Mouse (Mus musculus): Measurements from ENCODE around the gene Gm21188. TPM values are rescaled to one million over a fixed set of nuclear protein-coding genes. Genes with fewer than 3 reads are reported as not detected.

Gm21188 gene
- not detected for polyA plus RNA-seq (2017; shearing (Covaris generic))

DNA sequence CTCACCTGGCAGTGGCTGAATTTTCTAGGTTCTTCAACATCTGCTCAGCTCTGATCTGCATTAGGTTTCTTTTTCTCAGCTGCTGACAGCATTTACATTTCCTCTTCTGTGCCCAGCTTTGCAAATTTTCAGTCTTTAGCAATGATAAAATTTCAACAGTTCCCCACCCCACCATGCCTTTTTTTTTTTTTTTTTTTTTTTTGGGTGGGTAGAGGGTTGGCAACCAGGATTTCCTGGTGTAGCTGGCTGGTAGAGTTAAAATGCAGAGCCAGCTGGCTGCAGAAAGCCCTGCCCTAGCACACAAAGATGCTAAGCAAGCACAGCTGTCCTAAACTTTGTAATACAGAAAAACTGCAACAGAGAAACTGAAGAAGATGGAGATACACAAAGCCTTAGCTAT lies at the start of gene Gm21188:
Gm21188 (minus strand) TSS at position 110 of the 400 bp plus-strand sequence.

DNA sequence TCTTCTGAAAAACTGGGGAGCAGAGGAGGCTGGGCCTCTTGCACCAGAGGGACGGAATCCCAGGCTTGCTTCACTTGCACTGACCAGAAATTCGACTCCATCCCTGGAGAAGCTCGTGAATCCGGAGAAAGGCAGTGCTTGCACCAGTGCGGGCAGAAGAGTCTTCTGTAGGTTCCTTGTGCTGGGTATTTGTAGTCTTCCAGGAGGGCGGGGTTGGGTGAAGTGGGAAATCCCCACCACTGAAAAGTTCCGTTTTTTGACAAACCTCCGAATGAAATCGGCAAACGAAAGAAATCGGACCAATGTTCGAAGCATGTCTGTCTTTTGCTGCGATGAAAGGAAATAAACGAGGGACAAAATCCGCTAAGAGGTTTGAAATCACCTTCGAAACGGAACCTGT lies 25.1 kb downstream of the Gm21188 start, which contains the start of gene Gm36079:
Gm36079 (minus strand) TSS at position 101 of the 400 bp plus-strand sequence.

Other genes with a start within 250 kb of the Gm21188 start
- not detected for gene AF067063, start 222.0 kb downstream of the Gm21188 start, polyA plus RNA-seq (2017; shearing (Covaris generic))
- gene D13Ertd608e, start 216.2 kb downstream of the Gm21188 start, polyA plus RNA-seq (2017; shearing (Covaris generic)) = not detected
- not detected for gene Tcstv1, start 157.4 kb downstream of the Gm21188 start, polyA plus RNA-seq (2017; shearing (Covaris generic))
- gene Gm21761, start 122.9 kb downstream of the Gm21188 start, polyA plus RNA-seq (2017; shearing (Covaris generic)) = not detected
- gene B020031M17Rik, start 101.4 kb downstream of the Gm21188 start, polyA plus RNA-seq (2017; shearing (Covaris generic)) = not detected
- not detected for gene Gm36079, start 25.2 kb downstream of the Gm21188 start, polyA plus RNA-seq (2017; shearing (Covaris generic))
- gene Gm20767, start 88.1 kb upstream of the Gm21188 start, polyA plus RNA-seq (2017; shearing (Covaris generic)) = not detected
- not detected for gene Gm21818, start 120.2 kb upstream of the Gm21188 start, polyA plus RNA-seq (2017; shearing (Covaris generic))
- gene Gm21762, start 163.8 kb upstream of the Gm21188 start, polyA plus RNA-seq (2017; shearing (Covaris generic)) = not detected
- not detected for gene Gm21731, start 186.9 kb upstream of the Gm21188 start, polyA plus RNA-seq (2017; shearing (Covaris generic))
- not detected for gene AF067061, start 210.9 kb upstream of the Gm21188 start, polyA plus RNA-seq (2017; shearing (Covaris generic))
- gene BC147527, start 248.2 kb upstream of the Gm21188 start, polyA plus RNA-seq (2017; shearing (Covaris generic)) = 9.0 TPM